Mouse (Mus musculus): ENCODE measurements at regions not wholly inside any gene's neighbourhood (a gene's known extent, or its start where the extent isn't known, plus 50 kb on each side); places are given as distances from the start of the nearest gene placed in this dataset.

- TF ChIP-seq CTCF (conservative IDR thresholded peaks at IDR 0.05; ENCODE audit: insufficient read depth, insufficient read length, low read depth, low read length) (no peak), POLR2A (IDR thresholded peaks at IDR 0.05; ENCODE audit: low read depth, low read length) (no peak)
These were observed 289.2 kb downstream of the Foxo1 start for GRCm38 (mm10) chr3:52557296-52557695.

Measured in kidney, adult 2 months (tissue).